Mouse (Mus musculus): Measurements from ENCODE around the gene Gata2. TPM values are rescaled to one million over a fixed set of nuclear protein-coding genes. Genes with fewer than 3 reads are reported as not detected.

Gata2 gene
- polyA plus RNA-seq, 1 experiment: 5.7 TPM

- no peak for DNase-seq (ENCODE audit: extremely low spot score in 1 of 2, low spot score in 1 of 2)
Measured at GRCm38 (mm10) chr6:88251798-88252478, 58.2 kb downstream of the Gata2 start.

GRCm38 (mm10) chr6:88254082-88254481 lies 60.4 kb downstream of the Gata2 start:
- DNase-seq (ENCODE audit: extremely low spot score in 1 of 2, low spot score in 1 of 2): no peak

- no peak for DNase-seq (ENCODE audit: extremely low spot score in 1 of 2, low spot score in 1 of 2)
Measured at GRCm38 (mm10) chr6:88255435-88255834, 61.7 kb downstream of the Gata2 start.

Other genes starting within 250 kb of the Gata2 start
- gene H1fx, start 212.3 kb upstream of the Gata2 start, polyA plus RNA-seq (2012; rRNA removed): 56.0 and 56.4 TPM in 2 replicates
- 388 and 392 TPM in 2 replicates for gene Rab7, start 148.6 kb upstream of the Gata2 start, polyA plus RNA-seq (2012; rRNA removed)
- gene Rpn1, start 109.4 kb upstream of the Gata2 start, polyA plus RNA-seq (2012; rRNA removed): 125 and 138 TPM in 2 replicates
- gene Dnajb8, start 28.4 kb downstream of the Gata2 start, polyA plus RNA-seq (2012; rRNA removed): not detected in 2 replicates

Data from frontal cortex, adult 2 months (tissue).